Comparison of ENCODE assay signal across 8 mouse cellular contexts in genomic region chr6:124904991-124905860, GRCm38 (mm10). TPM values are rescaled to one million over a fixed set of nuclear protein-coding genes. Genes with fewer than 3 reads are reported as not detected.
DNase-seq lines count a peak whose midpoint lies in the region; ATAC-seq and TF ChIP-seq lines count a peak whose summit lies in the region.

No protein-coding gene starts in this region.

- ATAC-seq in kidney, embryonic 16.5 days (ENCODE audit: low FRiP score, low TSS enrichment): 0 out of 2 replicates have a peak, but pooled peaks have one; percentile 3
- no peak for ATAC-seq in embryonic facial prominence, embryonic 13.5 days (ENCODE audit: insufficient number of reproducible peaks, insufficient read depth, low FRiP score, low TSS enrichment, low read depth)
- no peak for ATAC-seq in hindbrain, postnatal 0 days
- ATAC-seq in neural tube, embryonic 14.5 days (ENCODE audit: low read depth): no peak
- no peak for ATAC-seq in megakaryocyte, adult 5-6 weeks (ENCODE audit: poor library complexity, severe bottlenecking)

- H3K9me3 ChIP-seq in kidney, embryonic 16.5 days (ENCODE audit: low read length): no peaks in the 10 kb centered on the region
- no peaks in the 10 kb centered on the region for H3K9me3 ChIP-seq in embryonic facial prominence, embryonic 13.5 days
- H3K9me3 ChIP-seq in hindbrain, postnatal 0 days (ENCODE audit: low read length): no peaks in the 10 kb centered on the region
- no peaks in the 10 kb centered on the region for H3K9me3 ChIP-seq in neural tube, embryonic 14.5 days (ENCODE audit: control insufficient read depth, low read length)

- peak overlapping the region; percentile 73 for H3K4me2 ChIP-seq in kidney, embryonic 16.5 days (replicated peaks; ENCODE audit: low read depth, low read length)
- peak overlapping the region; percentile 81 for H3K4me2 ChIP-seq in embryonic facial prominence, embryonic 13.5 days
- H3K4me2 ChIP-seq in hindbrain, postnatal 0 days (ENCODE audit: low read depth, low read length): peak overlapping the region; percentile 79
- peak overlapping the region; percentile 77 for H3K4me2 ChIP-seq in neural tube, embryonic 14.5 days (ENCODE audit: low read depth, low read length)

- no peak for TF ChIP-seq CTCF in hindbrain, postnatal 0 days (IDR thresholded peaks at IDR 0.05; ENCODE audit: low read depth)

- no peaks in the 10 kb centered on the region for H3K36me3 ChIP-seq in kidney, embryonic 16.5 days (ENCODE audit: insufficient read depth, low read length)
- H3K36me3 ChIP-seq in embryonic facial prominence, embryonic 13.5 days: no peaks in the 10 kb centered on the region
- H3K36me3 ChIP-seq in hindbrain, postnatal 0 days (ENCODE audit: insufficient read depth, low read length): no peaks in the 10 kb centered on the region
- no peaks in the 10 kb centered on the region for H3K36me3 ChIP-seq in neural tube, embryonic 14.5 days (ENCODE audit: control insufficient read depth, insufficient read depth, low read length)

- no peak for DNase-seq in kidney, adult 18-20 months
- DNase-seq in hindbrain, postnatal 0 days (ENCODE audit: low spot score): no peak
- no peak for DNase-seq in gastrocnemius, postnatal 4 days (ENCODE audit: low spot score in 2 of 2)
- DNase-seq in spleen, adult 18-20 months: no peak

- H3K4me3 ChIP-seq in kidney, embryonic 16.5 days (ENCODE audit: low read length): peak overlapping the region; percentile 61
- peak overlapping the region; percentile 51 for H3K4me3 ChIP-seq in embryonic facial prominence, embryonic 13.5 days
- H3K4me3 ChIP-seq in hindbrain, postnatal 0 days (ENCODE audit: low read length): peak overlapping the region; percentile 40; the same call in 1 of the 2 replicates
- no peak overlapping the region for H3K4me3 ChIP-seq in neural tube, embryonic 14.5 days (ENCODE audit: low read depth, low read length)

- WGBS in kidney, embryonic 16.5 days: 43% methylated on average over 14 of the region's 16 CpGs
- WGBS in embryonic facial prominence, embryonic 13.5 days: 36% methylated on average over 13 of the region's 16 CpGs
- 31% methylated on average over 14 of the region's 16 CpGs for WGBS in hindbrain, postnatal 0 days
- WGBS in neural tube, embryonic 14.5 days: 35% methylated on average over 16 of the region's 16 CpGs

- no peaks in the 10 kb centered on the region for H3K27me3 ChIP-seq in kidney, embryonic 16.5 days (ENCODE audit: insufficient read depth, low read length)
- H3K27me3 ChIP-seq in embryonic facial prominence, embryonic 13.5 days: peaks cover 9% of the 10 kb centered on the region
- H3K27me3 ChIP-seq in hindbrain, postnatal 0 days (ENCODE audit: insufficient read depth, low read length): no peaks in the 10 kb centered on the region
- no peaks in the 10 kb centered on the region for H3K27me3 ChIP-seq in neural tube, embryonic 14.5 days (ENCODE audit: control insufficient read depth, insufficient read depth, low read length)

- peak overlapping the region; percentile 77 for H3K9ac ChIP-seq in kidney, embryonic 16.5 days (replicated peaks; ENCODE audit: low read length)
- H3K9ac ChIP-seq in embryonic facial prominence, embryonic 13.5 days: peak overlapping the region; percentile 80
- H3K9ac ChIP-seq in hindbrain, postnatal 0 days (replicated peaks; ENCODE audit: low read length): peak overlapping the region; percentile 62
- peak overlapping the region; percentile 68 for H3K9ac ChIP-seq in neural tube, embryonic 14.5 days (replicated peaks; ENCODE audit: low read depth, low read length)

- H3K4me1 ChIP-seq in kidney, embryonic 16.5 days (ENCODE audit: insufficient read depth, low read length): peaks cover 21% of the 10 kb centered on the region
- peaks cover 23% of the 10 kb centered on the region for H3K4me1 ChIP-seq in embryonic facial prominence, embryonic 13.5 days
- peaks cover 16% of the 10 kb centered on the region for H3K4me1 ChIP-seq in hindbrain, postnatal 0 days (ENCODE audit: insufficient read depth, low read length)
- peaks cover 20% of the 10 kb centered on the region; the same call in 1 of the 2 replicates for H3K4me1 ChIP-seq in neural tube, embryonic 14.5 days (ENCODE audit: control insufficient read depth, insufficient read depth, low read length)

- peak overlapping the region; percentile 99 for H3K27ac ChIP-seq in kidney, embryonic 16.5 days (ENCODE audit: low read length)
- peak overlapping the region; percentile 99 for H3K27ac ChIP-seq in embryonic facial prominence, embryonic 13.5 days
- H3K27ac ChIP-seq in hindbrain, postnatal 0 days: peak overlapping the region; percentile 99
- H3K27ac ChIP-seq in neural tube, embryonic 14.5 days (ENCODE audit: low read depth, low read length): peak overlapping the region; percentile 100

RNA-seq across cellular contexts. Expression of gene Lag3, which starts 6.3 kb away (rescaled TPM):
- 1.3 and 2.6 TPM in 2 replicates for polyA plus RNA-seq in kidney, embryonic 16.5 days (2015; fragmentation: Nextera tagmentation; extraction: Ambion mirVana)
- polyA plus RNA-seq in embryonic facial prominence, embryonic 13.5 days (2015; fragmentation: Nextera tagmentation; extraction: Ambion mirVana): 2.9 and 3.7 TPM in 2 replicates
- 1.8 and 2.2 TPM in 2 replicates for total RNA-seq in hindbrain, postnatal 0 days (2014; rRNA removed)
- 3.3 and 3.6 TPM in 2 replicates for polyA plus RNA-seq in hindbrain, postnatal 0 days (2015; fragmentation: Nextera tagmentation; extraction: Ambion mirVana)
- 2.6 and 3.4 TPM in 2 replicates for polyA plus RNA-seq in neural tube, embryonic 14.5 days (2014; fragmentation: Nextera tagmentation; extraction: Ambion mirVana)
- total RNA-seq in gastrocnemius, postnatal 4 days (2021): 1 to 10 TPM; 1.1 to 1.2 TPM
- total RNA-seq in megakaryocyte, adult 5-6 weeks (2015): 1.2 TPM in 2 replicates
- total RNA-seq in megakaryocyte, adult 5-6 weeks (2017): 0.44 and 1.4 TPM in 2 replicates

RNA-seq across cellular contexts. Expression of gene Ptms, which starts 14.7 kb away (rescaled TPM):
- 269 and 274 TPM in 2 replicates for polyA plus RNA-seq in kidney, embryonic 16.5 days (2015; fragmentation: Nextera tagmentation; extraction: Ambion mirVana)
- polyA plus RNA-seq in embryonic facial prominence, embryonic 13.5 days (2015; fragmentation: Nextera tagmentation; extraction: Ambion mirVana): 327 and 349 TPM in 2 replicates
- 913 and 1,024 TPM in 2 replicates for total RNA-seq in hindbrain, postnatal 0 days (2014; rRNA removed)
- polyA plus RNA-seq in hindbrain, postnatal 0 days (2015; fragmentation: Nextera tagmentation; extraction: Ambion mirVana): 767 and 773 TPM in 2 replicates
- 664 and 670 TPM in 2 replicates for polyA plus RNA-seq in neural tube, embryonic 14.5 days (2014; fragmentation: Nextera tagmentation; extraction: Ambion mirVana)
- 100 to 1,000 TPM; 395 to 409 TPM for total RNA-seq in gastrocnemius, postnatal 4 days (2021)
- total RNA-seq in megakaryocyte, adult 5-6 weeks (2015): 129 and 159 TPM in 2 replicates
- total RNA-seq in megakaryocyte, adult 5-6 weeks (2017): 195 and 207 TPM in 2 replicates

RNA-seq across cellular contexts. Expression of gene Cd4, which starts 17.2 kb away (rescaled TPM):
- polyA plus RNA-seq in kidney, embryonic 16.5 days (2015; fragmentation: Nextera tagmentation; extraction: Ambion mirVana): 0.10 and 0.28 TPM in 2 replicates
- 0.37 TPM in 1 of 2 replicates, not detected in the other for polyA plus RNA-seq in embryonic facial prominence, embryonic 13.5 days (2015; fragmentation: Nextera tagmentation; extraction: Ambion mirVana)
- 0.05 TPM in 1 of 2 replicates, not detected in the other for total RNA-seq in hindbrain, postnatal 0 days (2014; rRNA removed)
- polyA plus RNA-seq in hindbrain, postnatal 0 days (2015; fragmentation: Nextera tagmentation; extraction: Ambion mirVana): 0.13 and 0.18 TPM in 2 replicates
- polyA plus RNA-seq in neural tube, embryonic 14.5 days (2014; fragmentation: Nextera tagmentation; extraction: Ambion mirVana): 0.12 TPM in 1 of 2 replicates, not detected in the other
- total RNA-seq in gastrocnemius, postnatal 4 days (2021): 1 to 10 TPM; 1.4 to 1.7 TPM
- total RNA-seq in megakaryocyte, adult 5-6 weeks (2015): 0.09 and 0.71 TPM in 2 replicates
- 0.20 and 0.37 TPM in 2 replicates for total RNA-seq in megakaryocyte, adult 5-6 weeks (2017)

RNA-seq across cellular contexts. Expression of gene Mlf2, which starts 26.0 kb away (rescaled TPM):
- polyA plus RNA-seq in kidney, embryonic 16.5 days (2015; fragmentation: Nextera tagmentation; extraction: Ambion mirVana): 366 and 380 TPM in 2 replicates
- polyA plus RNA-seq in embryonic facial prominence, embryonic 13.5 days (2015; fragmentation: Nextera tagmentation; extraction: Ambion mirVana): 342 and 360 TPM in 2 replicates
- 639 and 964 TPM in 2 replicates for total RNA-seq in hindbrain, postnatal 0 days (2014; rRNA removed)
- polyA plus RNA-seq in hindbrain, postnatal 0 days (2015; fragmentation: Nextera tagmentation; extraction: Ambion mirVana): 618 and 628 TPM in 2 replicates
- 560 and 584 TPM in 2 replicates for polyA plus RNA-seq in neural tube, embryonic 14.5 days (2014; fragmentation: Nextera tagmentation; extraction: Ambion mirVana)
- 100 to 1,000 TPM; 236 to 238 TPM for total RNA-seq in gastrocnemius, postnatal 4 days (2021)
- 73.6 and 82.9 TPM in 2 replicates for total RNA-seq in megakaryocyte, adult 5-6 weeks (2015)
- 50.9 and 70.6 TPM in 2 replicates for total RNA-seq in megakaryocyte, adult 5-6 weeks (2017)

RNA-seq across cellular contexts. Expression of gene Gpr162, which starts 41.4 kb away (rescaled TPM):
- polyA plus RNA-seq in kidney, embryonic 16.5 days (2015; fragmentation: Nextera tagmentation; extraction: Ambion mirVana): 1.1 and 1.4 TPM in 2 replicates
- 2.0 and 2.4 TPM in 2 replicates for polyA plus RNA-seq in embryonic facial prominence, embryonic 13.5 days (2015; fragmentation: Nextera tagmentation; extraction: Ambion mirVana)
- 193 and 194 TPM in 2 replicates for total RNA-seq in hindbrain, postnatal 0 days (2014; rRNA removed)
- polyA plus RNA-seq in hindbrain, postnatal 0 days (2015; fragmentation: Nextera tagmentation; extraction: Ambion mirVana): 30.1 and 31.9 TPM in 2 replicates
- 11.2 and 14.2 TPM in 2 replicates for polyA plus RNA-seq in neural tube, embryonic 14.5 days (2014; fragmentation: Nextera tagmentation; extraction: Ambion mirVana)
- 1 to 10 TPM; 1.2 to 1.3 TPM for total RNA-seq in gastrocnemius, postnatal 4 days (2021)
- not detected in 2 replicates for total RNA-seq in megakaryocyte, adult 5-6 weeks (2015)
- total RNA-seq in megakaryocyte, adult 5-6 weeks (2017): 0.33 TPM in 1 of 2 replicates, not detected in the other
